Mouse (Mus musculus) embryonic facial prominence, embryonic 11.5 days (tissue): Measurements from ENCODE around the gene Mybl2. TPM values are rescaled to one million over a fixed set of nuclear protein-coding genes. Genes with fewer than 3 reads are reported as not detected.

Source experiments
- ATAC-seq: fragments of 200-750 bp; cut with Nextera tagmentation; replicated peaks from 2 replicates; pipeline ENCODE4 v1.8.0; 2017; ENCODE audit warnings: low read depth; ENCODE audit not compliant: insufficient number of reproducible peaks, low FRiP score, low TSS enrichment
- DNase-seq: peaks from one replicate; pipeline ENCODE4 v3.0.0-alpha.2; 2015; ENCODE audit warnings: low spot score
- H3K27ac ChIP-seq: fragments of 300-500 bp; sonication (generic); replicated peaks from 2 replicates; pipeline ENCODE4 v1.5.1; 2014; ENCODE audit warnings: mild to moderate bottlenecking, low read depth, low read length, control low read depth
- H3K27me3 ChIP-seq: fragments of 300-500 bp; sonication (generic); 2 replicates; pipeline ENCODE4 v1.6.1; 2014; ENCODE audit warnings: mild to moderate bottlenecking, low read length, moderate library complexity, mixed read lengths; ENCODE audit not compliant: control insufficient read depth, insufficient read depth
- H3K36me3 ChIP-seq: fragments of 300-500 bp; sonication (generic); replicated peaks from 2 replicates; pipeline ENCODE4 v1.6.1; 2014; ENCODE audit warnings: low read depth, mild to moderate bottlenecking, low read length, moderate library complexity, mixed read lengths; ENCODE audit not compliant: control insufficient read depth, insufficient read depth
- H3K4me1 ChIP-seq: fragments of 300-500 bp; sonication (generic); 2 replicates; pipeline ENCODE4 v1.6.1; 2014; ENCODE audit warnings: low read length, mixed read lengths; ENCODE audit not compliant: control insufficient read depth, insufficient read depth
- H3K4me2 ChIP-seq: fragments of 300-500 bp; sonication (generic); 2 replicates; pipeline ENCODE4 v1.6.1; 2014; ENCODE audit warnings: low read depth, mild to moderate bottlenecking, control low read depth, low read length, moderate library complexity
- H3K4me3 ChIP-seq: fragments of 300-500 bp; sonication (generic); 2 replicates; pipeline ENCODE4 v1.5.1; 2014; ENCODE audit warnings: low read depth, low read length, control low read depth
- H3K9ac ChIP-seq: fragments of 300-500 bp; sonication (generic); replicated peaks from 2 replicates; pipeline ENCODE4 v1.6.1; 2014; ENCODE audit warnings: mild to moderate bottlenecking, control low read depth, low read length
- H3K9me3 ChIP-seq: fragments of 300-500 bp; sonication (generic); replicated peaks from 2 replicates; pipeline ENCODE4 v1.6.1; 2016; ENCODE audit warnings: mild to moderate bottlenecking, low read length, inconsistent platforms, mixed read lengths; ENCODE audit not compliant: control insufficient read depth
- WGBS: fragments of 180-500 bp; shearing (Covaris S2); extraction: QIAGEN DNeasy Blood & Tissue Kit; methylation state at CpG from one replicate; pipeline ENCODE4 v1.1.7; 2014; 5-methylcytosine and 5-hydroxymethylcytosine counted together
- polyA plus RNA-seq: library from polyadenylated mRNA; unstranded; fragments of >200 nt; fragmentation: Nextera tagmentation; extraction: Ambion mirVana; gene quantifications from 2 replicates; pipeline ENCODE4 v1.2.1, GENCODE M21; 2014

Mybl2 gene
- polyA plus RNA-seq, 1 experiment from 2014 or later = 25.6 TPM

GRCm38 (mm10) chr2:163074006-163074405, 19.5 kb downstream of the Mybl2 start:
- no peaks in the 10 kb centered on the region for H3K9me3 ChIP-seq
- no peaks in the 10 kb centered on the region for H3K36me3 ChIP-seq
- no peak overlapping the region for H3K4me2 ChIP-seq
- no peaks in the 10 kb centered on the region for H3K4me1 ChIP-seq
- H3K27ac ChIP-seq = no peak overlapping the region
- H3K27me3 ChIP-seq = no peaks in the 10 kb centered on the region
- DNase-seq = no peak
- no peak for ATAC-seq
- WGBS = 82% methylated on average over 7 of the region's 7 CpGs
- H3K9ac ChIP-seq = no peak overlapping the region
- no peak overlapping the region for H3K4me3 ChIP-seq

- Histone ChIP-seq H3K9ac (no peak overlapping the region), H3K9me3 (no peaks in the 10 kb centered on the region), H3K4me1 (no peaks in the 10 kb centered on the region), H3K4me2 (no peak overlapping the region), H3K27me3 (no peaks in the 10 kb centered on the region), H3K27ac (no peak overlapping the region), H3K4me3 (no peak overlapping the region), H3K36me3 (no peaks in the 10 kb centered on the region)
- ATAC-seq = no peak
- DNase-seq = no peak
- 96% methylated on average over 12 of the region's 12 CpGs for WGBS
Measured at GRCm38 (mm10) chr2:163074808-163075207, 20.3 kb downstream of the Mybl2 start.

GRCm38 (mm10) chr2:163075234-163075633, 20.7 kb downstream of the Mybl2 start:
- WGBS = 57% methylated on average over 3 of the region's 3 CpGs
- Histone ChIP-seq H3K4me2 (no peak overlapping the region), H3K36me3 (no peaks in the 10 kb centered on the region)

GRCm38 (mm10) chr2:163079041-163079440, 24.6 kb downstream of the Mybl2 start:
- Histone ChIP-seq H3K36me3 (no peaks in the 10 kb centered on the region), H3K9ac (no peak overlapping the region), H3K27me3 (no peaks in the 10 kb centered on the region), H3K9me3 (no peaks in the 10 kb centered on the region), H3K4me2 (no peak overlapping the region), H3K27ac (no peak overlapping the region), H3K4me3 (no peak overlapping the region), H3K4me1 (no peaks in the 10 kb centered on the region)
- 96% methylated on average over 4 of the region's 4 CpGs for WGBS
- ATAC-seq = no peak
- DNase-seq = no peak

More at GRCm38 (mm10) chr2:163075234-163075633, 20.7 kb downstream of the Mybl2 start:
- H3K27me3 ChIP-seq = no peaks in the 10 kb centered on the region
- ATAC-seq (no peak), DNase-seq (no peak)
- H3K4me1 ChIP-seq = no peaks in the 10 kb centered on the region
- H3K9me3 ChIP-seq = no peaks in the 10 kb centered on the region
- no peak overlapping the region for H3K27ac ChIP-seq
- no peak overlapping the region for H3K9ac ChIP-seq
- no peak overlapping the region for H3K4me3 ChIP-seq

- Histone ChIP-seq H3K9me3 (no peaks in the 10 kb centered on the region), H3K4me1 (no peaks in the 10 kb centered on the region), H3K4me2 (no peak overlapping the region), H3K27ac (no peak overlapping the region), H3K36me3 (no peaks in the 10 kb centered on the region), H3K27me3 (no peaks in the 10 kb centered on the region), H3K4me3 (no peak overlapping the region), H3K9ac (no peak overlapping the region)
- ATAC-seq (no peak), DNase-seq (no peak)
- WGBS = 62% methylated on average over 5 of the region's 5 CpGs
Measured at GRCm38 (mm10) chr2:163082591-163082990, 28.1 kb downstream of the Mybl2 start.

GRCm38 (mm10) chr2:163084519-163084918, 30.0 kb downstream of the Mybl2 start:
- Histone ChIP-seq H3K9me3 (no peaks in the 10 kb centered on the region), H3K4me3 (no peak overlapping the region), H3K27ac (no peak overlapping the region), H3K9ac (no peak overlapping the region), H3K4me1 (no peaks in the 10 kb centered on the region), H3K4me2 (no peak overlapping the region), H3K27me3 (no peaks in the 10 kb centered on the region), H3K36me3 (no peaks in the 10 kb centered on the region)
- WGBS = 95% methylated on average over 3 of the region's 3 CpGs
- DNase-seq (no peak), ATAC-seq (no peak)

- no peak overlapping the region for H3K27ac ChIP-seq
- H3K9ac ChIP-seq = no peak overlapping the region
- 85% methylated on average over 6 of the region's 6 CpGs for WGBS
- no peak for ATAC-seq
- no peaks in the 10 kb centered on the region for H3K9me3 ChIP-seq
- no peak overlapping the region for H3K4me2 ChIP-seq
- DNase-seq = no peak
- no peaks in the 10 kb centered on the region for H3K27me3 ChIP-seq
- H3K36me3 ChIP-seq = no peaks in the 10 kb centered on the region
- no peak overlapping the region for H3K4me3 ChIP-seq
- no peaks in the 10 kb centered on the region for H3K4me1 ChIP-seq
Measured at GRCm38 (mm10) chr2:163085047-163085446, 30.6 kb downstream of the Mybl2 start.

- H3K9ac ChIP-seq = no peak overlapping the region
- H3K4me3 ChIP-seq = no peak overlapping the region
- WGBS = 82% methylated on average over 8 of the region's 8 CpGs
- ATAC-seq = no peak
- no peaks in the 10 kb centered on the region for H3K4me1 ChIP-seq
- no peak for DNase-seq
- no peak overlapping the region for H3K4me2 ChIP-seq
- no peaks in the 10 kb centered on the region for H3K27me3 ChIP-seq
- no peaks in the 10 kb centered on the region for H3K9me3 ChIP-seq
- no peak overlapping the region for H3K27ac ChIP-seq
- H3K36me3 ChIP-seq = no peaks in the 10 kb centered on the region
Measured at GRCm38 (mm10) chr2:163086561-163086960, 32.1 kb downstream of the Mybl2 start.
